Mouse (Mus musculus) lung, adult 18-20 months (tissue): ENCODE measurements around the gene Gm14288.
"Not testable (repeated sequence)": the region's sequence is repeated elsewhere in the genome, so short reads cannot be mapped to it uniquely, and the experiment has no call there.

Experiments
- DNase-seq, 2 experiments: peaks; one replicate each; pipeline ENCODE4 v3.0.0; 2022; ENCODE audit warnings: mixed read lengths in 2 of 2

Gene Gm14288

GRCm38 (mm10) chr2:175800993-175801392 is at the start of gene Gm14288:
TSS of gene Gm14288 (minus strand) at chr2:175801093.
- not testable (repeated sequence) for DNase-seq

DNA sequence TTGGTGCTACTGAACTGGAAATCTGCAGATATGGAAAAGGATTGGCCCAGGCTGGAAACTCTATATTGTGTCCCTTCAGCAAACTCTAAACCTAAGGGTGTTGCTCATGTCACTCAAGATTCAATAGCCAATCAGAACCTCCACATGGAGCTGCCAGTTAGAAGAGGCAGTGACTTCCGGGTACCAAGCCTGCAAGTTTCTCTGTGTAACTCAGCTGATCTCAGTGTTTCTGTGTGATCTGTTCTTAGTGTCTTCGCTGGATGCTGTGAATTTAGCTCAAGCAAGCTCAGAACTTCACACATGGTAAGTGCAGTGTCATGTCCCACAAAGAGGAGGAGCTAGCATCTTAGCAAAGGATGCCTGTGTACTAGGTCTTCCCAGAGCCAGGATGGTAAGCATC is 59.7 kb downstream of the Gm14288 start, which contains the start of gene Gm2007:
Gm2007 (plus strand) TSS at position 301 of the 400 bp plus-strand sequence.
- DNase-seq, result not testable (repeated sequence)
